Mouse (Mus musculus) gastrocnemius, postnatal 10 days (tissue): ENCODE measurements at regions not wholly inside any gene's neighbourhood (a gene's known extent, or its start where the extent isn't known, plus 50 kb on each side); places are given as distances from the start of the nearest gene placed in this dataset.
"Not testable (repeated sequence)": the region's sequence is repeated elsewhere in the genome, so short reads cannot be mapped to it uniquely, and the experiment has no call there.

Source experiments
- DNase-seq: peaks from one replicate; pipeline ENCODE4 v3.0.0; 2021; ENCODE audit warnings: mixed read lengths

- not testable (repeated sequence) for DNase-seq
These were observed 77.9 kb downstream of the Tcp10c start for GRCm38 (mm10) chr17:13432256-13432655.

DNA sequence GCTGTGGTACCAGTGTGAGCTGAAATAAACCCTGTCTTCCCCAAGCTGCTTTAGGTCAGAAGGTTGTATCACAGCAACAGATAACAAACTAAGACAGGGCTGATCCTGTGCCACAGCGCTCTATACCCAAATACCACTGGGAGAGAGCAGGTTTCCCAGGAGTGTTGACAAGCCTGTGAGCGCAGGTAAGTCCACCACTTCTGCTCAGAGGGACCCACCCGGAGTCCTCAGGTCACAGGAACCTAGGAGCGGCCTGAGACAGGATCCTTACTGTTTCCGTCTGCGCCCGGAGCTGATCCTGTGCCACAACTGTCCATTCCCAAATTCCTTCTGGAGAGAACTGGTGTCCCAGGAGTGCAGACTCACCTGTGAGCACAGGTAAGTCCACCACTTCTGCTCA lies 79.8 kb downstream of the Tcp10c start:
- not testable (repeated sequence) for DNase-seq

- DNase-seq = not testable (repeated sequence)
These were observed 84.4 kb downstream of the Tcp10c start for GRCm38 (mm10) chr17:13438790-13439189.

- not testable (repeated sequence) for DNase-seq
These were observed 86.5 kb downstream of the Tcp10c start for GRCm38 (mm10) chr17:13440708-13441530.

DNA sequence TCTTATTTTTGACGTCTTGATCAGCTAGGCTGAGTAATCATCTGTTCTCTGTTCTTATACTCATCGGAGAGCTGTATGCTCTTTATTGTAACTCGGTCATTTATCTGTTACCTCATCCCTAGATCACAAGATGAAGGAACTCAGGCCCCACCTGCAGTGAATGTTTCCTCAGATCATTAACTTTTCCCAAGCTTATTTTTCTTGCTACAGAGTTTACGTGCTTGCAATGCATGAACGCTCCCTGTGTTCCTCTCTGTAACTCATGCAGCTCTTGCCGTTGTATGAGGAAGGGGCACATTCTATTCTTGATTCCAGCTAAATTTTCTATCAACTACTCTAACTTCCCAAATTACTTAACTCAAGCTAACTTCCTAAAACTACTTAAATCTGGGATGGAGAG lies 87.9 kb downstream of the Tcp10c start:
- DNase-seq = not testable (repeated sequence)

DNA sequence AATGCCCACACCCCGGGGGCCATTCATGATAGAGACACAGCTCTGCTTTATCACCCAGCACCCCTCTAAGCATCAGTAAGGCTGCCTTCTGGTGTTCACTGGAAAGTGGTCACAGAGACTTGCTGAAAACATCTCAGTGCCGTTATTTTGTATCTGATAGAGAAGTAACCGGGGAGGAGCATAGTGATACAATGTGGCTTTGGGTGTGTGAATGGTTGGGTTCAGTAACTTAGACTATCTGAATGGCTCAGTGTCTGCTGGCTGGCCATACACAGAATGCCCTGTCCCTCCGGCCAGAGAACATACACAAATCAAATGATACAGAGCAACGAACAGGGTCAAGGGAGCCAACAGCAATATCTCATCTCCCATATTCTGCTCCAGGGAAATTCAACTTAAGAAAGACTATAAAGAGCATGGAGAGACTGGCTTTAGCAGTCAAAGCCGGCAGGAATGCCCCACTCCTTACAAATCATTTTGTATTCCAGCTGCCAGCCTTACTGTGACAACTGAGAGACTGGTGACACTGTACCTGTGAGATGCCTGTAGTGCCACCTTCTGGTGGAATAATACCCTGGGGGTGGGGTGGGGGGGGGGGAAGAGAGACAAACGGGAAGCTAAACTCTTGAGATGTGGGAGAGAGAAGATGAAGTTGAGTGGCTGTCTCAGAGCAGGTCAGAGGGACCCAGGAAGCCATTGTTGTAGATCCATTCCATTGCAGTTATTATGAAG lies 102.7 kb downstream of the Tcp10c start:
- DNase-seq = not testable (repeated sequence)

- DNase-seq = not testable (repeated sequence)
These were observed 103.6 kb downstream of the Tcp10c start for GRCm38 (mm10) chr17:13457942-13458341.

GRCm38 (mm10) chr17:13458814-13459213 lies 104.4 kb downstream of the Tcp10c start:
- not testable (repeated sequence) for DNase-seq

DNA sequence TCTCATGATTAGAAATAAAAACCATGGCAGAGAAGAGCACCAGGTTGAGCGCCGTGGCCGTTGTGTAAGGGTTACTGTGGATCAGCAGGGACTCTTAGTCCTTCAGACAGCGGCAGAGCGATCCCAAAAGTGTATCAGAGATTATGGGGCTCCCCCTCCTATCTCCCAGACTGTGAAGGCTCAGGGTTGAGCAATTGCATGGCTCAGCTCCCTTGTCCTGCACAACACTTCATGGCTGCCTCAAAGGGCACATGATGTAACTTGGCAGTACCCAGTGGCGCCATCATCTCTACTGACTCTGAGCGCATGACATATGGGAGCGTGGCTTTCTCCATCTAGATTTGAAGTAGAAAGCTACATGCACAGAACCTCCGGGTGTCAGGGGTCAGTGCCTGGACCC lies 108.3 kb downstream of the Tcp10c start:
- DNase-seq = not testable (repeated sequence)

DNA sequence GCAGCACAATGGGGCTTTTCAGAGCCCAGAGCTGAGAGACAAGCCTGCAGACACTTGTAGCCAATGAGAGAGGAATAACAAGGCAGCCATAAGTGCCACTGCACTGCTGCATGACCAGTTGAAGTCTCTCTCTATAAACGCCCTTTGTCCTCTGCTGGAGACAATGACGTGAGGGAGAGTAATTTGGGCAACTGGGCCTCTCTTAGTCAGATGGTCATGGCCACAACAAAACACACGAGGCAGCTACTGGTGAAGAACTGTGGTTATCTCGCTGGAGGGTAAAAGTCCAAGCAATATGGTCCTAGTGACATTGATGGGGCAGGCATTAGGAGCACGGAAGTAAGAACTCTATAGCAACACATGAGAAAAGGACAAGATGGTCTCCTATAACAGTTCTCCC lies 111.5 kb downstream of the Tcp10c start:
- not testable (repeated sequence) for DNase-seq

- DNase-seq = not testable (repeated sequence)
These were observed 115.6 kb downstream of the Tcp10c start for GRCm38 (mm10) chr17:13469867-13470380.

DNA sequence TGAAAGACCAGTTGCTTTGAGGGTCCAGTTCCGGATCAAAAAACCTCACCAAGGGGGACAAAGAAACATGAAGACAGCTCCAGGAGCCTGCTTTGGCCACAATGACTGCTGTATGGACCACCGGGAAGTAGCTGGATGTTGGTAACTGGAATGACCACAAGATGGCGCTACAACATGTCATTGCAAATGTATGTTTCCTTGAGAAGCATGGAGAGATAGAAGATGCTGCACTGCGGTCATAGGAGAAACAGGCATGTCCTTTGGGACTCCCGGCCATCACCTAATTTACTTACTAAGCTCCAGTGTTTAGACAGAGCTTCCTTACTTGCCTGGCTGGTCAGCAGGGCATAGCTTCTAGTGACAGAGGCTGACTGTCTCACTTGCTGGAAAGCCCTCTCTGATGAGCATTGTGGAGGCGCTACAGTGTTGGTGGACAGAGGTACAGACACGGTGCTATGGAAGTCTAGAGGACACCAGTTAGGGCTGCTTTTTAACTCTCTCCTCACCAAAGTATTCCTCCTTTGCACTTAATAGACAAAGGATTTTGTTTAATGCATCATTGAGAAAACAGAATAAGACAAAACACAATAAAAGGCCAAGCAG lies 118.2 kb downstream of the Tcp10c start:
- peak; percentile 72 for DNase-seq

DNA sequence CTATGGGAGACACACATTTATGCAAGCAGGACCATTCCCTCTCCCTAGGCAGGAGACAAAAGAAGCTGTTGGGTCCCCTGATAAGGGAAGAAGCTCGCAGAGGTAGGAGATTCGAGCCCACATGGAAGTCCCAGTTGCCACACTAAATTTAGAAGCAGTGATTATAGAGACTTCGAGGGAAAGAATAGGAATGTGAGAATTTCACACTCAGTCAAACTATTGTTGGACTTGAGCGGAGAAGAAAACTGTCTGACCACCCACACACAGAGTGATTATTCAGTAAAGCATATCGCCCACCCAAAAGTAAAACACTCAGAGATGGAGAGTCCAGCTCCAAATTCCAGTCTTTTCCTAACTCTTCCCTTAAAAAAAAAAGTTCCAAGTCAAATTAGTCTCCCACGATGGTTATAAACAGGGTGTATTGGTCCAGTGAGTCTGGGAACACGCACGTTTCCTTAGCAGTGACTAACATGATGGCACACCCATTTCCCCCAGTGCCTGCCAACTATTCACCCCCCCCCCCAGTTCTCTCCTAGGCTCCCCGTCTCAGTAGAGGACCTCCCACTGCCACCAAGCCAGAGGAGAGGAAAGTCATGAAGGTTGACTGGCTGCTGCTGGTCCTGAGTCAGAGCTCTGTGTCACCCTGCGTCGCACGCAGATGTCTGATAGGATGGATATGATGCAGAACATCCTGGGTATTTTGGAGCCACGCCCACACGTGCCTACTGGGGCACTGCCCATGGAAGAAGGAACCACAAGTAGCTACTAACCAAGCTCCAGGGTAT lies 120.1 kb downstream of the Tcp10c start:
- no peak for DNase-seq

- no peak for DNase-seq
These were observed 124.6 kb downstream of the Tcp10c start for GRCm38 (mm10) chr17:13478866-13479571.

DNA sequence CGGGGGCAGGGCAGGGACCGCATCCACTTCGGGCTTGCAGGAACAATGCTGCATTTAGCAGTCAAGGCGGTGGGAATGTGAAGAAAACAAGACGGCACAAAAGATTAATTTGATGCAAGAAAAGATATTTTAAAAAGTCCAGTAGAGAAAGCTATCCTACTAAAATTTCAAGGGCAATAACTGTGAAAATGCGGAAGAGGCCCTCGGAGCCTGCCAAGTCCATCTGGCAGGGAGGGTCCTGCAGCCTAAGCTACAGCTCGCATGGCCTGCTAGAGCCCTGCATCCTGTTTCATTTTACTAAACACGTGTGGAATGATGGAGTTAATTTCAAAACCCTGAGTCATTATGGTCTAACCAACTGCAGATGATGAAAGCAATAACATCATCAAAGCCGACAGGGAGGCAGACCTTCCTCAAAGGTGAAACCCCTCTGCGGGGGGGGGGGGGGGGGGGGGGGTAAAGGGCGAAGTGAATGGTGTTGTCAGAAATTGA lies 125.2 kb downstream of the Tcp10c start:
- no peak for DNase-seq

- DNase-seq = no peak
These were observed 127.2 kb downstream of the Tcp10c start for GRCm38 (mm10) chr17:13481445-13482085.

DNA sequence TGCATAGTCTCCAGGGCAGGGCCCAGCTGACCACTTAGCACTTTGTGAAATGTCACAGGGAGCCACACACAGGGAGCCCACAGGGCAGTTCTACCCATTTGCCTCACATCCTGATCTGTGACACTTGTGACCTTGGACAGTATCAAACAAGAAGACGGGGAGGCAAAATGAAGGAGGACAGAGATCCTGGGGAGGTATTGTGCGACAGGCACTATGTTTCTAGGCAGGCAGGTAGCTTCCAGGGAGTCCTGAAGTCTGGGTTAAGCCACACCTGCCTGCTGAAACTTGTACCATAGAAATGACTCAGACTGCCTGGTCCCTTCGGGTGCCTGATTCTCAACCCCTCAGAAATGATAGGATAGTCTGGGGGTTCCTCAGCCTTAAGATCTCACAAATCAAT lies 127.8 kb downstream of the Tcp10c start:
- no peak for DNase-seq

DNA sequence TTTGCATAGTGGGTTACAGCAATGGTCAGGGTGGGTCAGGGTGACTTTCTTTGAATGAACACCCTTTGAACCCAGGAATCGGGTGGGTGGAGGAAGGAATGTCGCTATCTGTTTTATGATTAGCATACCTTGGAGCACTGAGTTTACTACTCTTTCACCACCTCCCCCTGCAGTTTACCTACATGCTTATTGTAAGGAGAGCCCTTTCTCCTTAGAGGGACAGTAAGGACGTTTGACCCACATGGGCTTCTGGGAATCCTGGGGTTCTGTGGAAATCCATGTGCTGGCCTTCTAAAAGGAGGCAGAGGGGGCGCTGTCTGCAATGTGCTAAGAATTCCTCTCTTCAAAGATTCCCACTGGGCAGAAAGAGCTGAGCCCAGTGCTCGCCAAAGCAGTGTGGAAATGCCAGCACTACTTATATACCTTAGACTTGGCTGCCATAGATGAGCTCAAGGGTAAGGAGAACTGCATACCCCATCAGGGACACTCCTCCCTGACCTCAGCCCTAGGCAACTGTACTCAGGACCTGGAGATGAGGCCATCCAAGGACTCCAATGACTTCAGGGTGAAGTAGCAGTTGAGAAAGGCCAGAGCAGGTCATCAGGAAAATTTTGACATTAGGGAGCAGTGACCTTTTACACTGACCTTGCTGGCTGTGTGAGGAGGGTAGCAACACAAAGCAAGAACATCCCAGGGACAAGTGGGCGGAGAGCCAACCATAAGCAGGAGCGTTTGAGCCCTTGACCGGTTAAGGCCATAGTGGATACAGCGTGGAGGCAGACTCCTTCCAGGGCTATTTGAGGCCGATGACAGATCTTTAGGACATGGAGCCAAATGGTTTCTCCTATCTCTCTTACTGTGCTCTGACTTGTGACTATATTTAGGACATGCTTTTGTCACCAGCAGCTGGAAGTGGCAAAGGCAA lies 133.2 kb downstream of the Tcp10c start:
- DNase-seq = no peak

GRCm38 (mm10) chr17:13488608-13489324 lies 134.4 kb downstream of the Tcp10c start:
- no peak for DNase-seq
